Mouse (Mus musculus) thymus, postnatal 0 days (tissue): ENCODE results near the gene Madcam1. TPM values are rescaled to one million over a fixed set of nuclear protein-coding genes. Genes with fewer than 3 reads are reported as not detected.
"Not testable (repeated sequence)": the region's sequence is repeated elsewhere in the genome, so short reads cannot be mapped to it uniquely, and the experiment has no call there.

Experiments
- DNase-seq: peaks from one replicate; pipeline ENCODE4 v3.0.0-alpha.2; 2015; ENCODE audit warnings: low spot score
- polyA plus RNA-seq: library from polyadenylated mRNA; unstranded; fragments of >200 nt; fragmentation: Nextera tagmentation; extraction: Ambion mirVana; gene quantifications from 2 replicates; pipeline ENCODE4 v1.2.1, GENCODE M21; 2015

The Madcam1 gene
- polyA plus RNA-seq, 1 experiment from 2014 or later = 2.4 TPM

GRCm38 (mm10) chr10:79687513-79687912 lies 23.2 kb downstream of the Madcam1 start:
- DNase-seq = no peak

- DNase-seq = no peak
These were observed 24.4 kb downstream of the Madcam1 start, which contains the start of gene Gzmm for GRCm38 (mm10) chr10:79688720-79689119. Gene Gzmm (plus strand): TSS chr10:79689020.

DNA sequence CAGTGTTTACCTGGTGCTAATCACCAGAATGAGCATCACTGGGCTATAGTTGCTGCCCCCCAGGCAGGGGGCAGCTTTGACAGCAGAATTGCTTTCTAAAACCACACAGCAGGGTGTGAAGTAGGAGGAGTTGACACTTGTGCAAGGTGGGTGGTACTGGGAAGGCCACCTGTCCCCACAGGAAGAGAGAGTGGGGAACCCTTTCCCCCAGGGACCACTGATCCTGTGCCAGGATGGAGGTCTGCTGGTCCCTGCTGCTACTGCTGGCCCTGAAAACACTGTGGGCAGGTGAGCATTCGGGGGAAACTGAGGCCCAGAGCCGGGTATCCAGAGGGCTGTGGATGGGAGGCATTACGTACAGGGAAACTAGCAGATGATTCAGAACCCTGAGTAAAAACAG lies 24.8 kb downstream of the Madcam1 start:
- no peak for DNase-seq

DNA sequence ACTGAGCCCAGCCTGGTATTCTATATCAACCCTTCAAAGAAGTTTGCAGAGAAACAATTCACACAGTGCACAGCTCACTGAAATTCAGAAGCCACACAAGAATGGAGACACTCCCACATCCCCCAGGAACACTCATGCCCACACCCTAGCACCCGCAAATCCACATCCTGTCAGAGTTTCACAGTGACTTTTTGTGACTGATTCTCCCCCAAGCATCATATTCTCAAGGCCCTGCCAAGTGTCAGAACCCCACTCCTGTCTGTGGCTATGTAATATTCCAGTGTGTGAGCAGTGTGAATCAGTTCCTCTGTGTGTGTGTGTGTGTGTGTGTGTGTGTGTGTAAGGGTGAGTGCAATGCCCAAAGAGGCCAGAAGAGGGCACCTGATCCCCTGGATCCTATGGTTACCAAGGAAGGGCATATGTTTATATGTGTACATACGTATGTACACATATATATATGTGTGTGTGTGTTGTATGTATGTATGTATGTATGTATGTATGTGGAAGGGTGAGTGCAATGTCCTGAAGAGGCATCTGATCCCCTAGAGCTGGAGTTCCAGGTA lies 27.7 kb downstream of the Madcam1 start:
- DNase-seq = no peak

GRCm38 (mm10) chr10:79693580-79694378 lies 29.4 kb downstream of the Madcam1 start:
- DNase-seq = no peak

- no peak for DNase-seq
These were observed 30.0 kb downstream of the Madcam1 start for GRCm38 (mm10) chr10:79694379-79694655.

DNA sequence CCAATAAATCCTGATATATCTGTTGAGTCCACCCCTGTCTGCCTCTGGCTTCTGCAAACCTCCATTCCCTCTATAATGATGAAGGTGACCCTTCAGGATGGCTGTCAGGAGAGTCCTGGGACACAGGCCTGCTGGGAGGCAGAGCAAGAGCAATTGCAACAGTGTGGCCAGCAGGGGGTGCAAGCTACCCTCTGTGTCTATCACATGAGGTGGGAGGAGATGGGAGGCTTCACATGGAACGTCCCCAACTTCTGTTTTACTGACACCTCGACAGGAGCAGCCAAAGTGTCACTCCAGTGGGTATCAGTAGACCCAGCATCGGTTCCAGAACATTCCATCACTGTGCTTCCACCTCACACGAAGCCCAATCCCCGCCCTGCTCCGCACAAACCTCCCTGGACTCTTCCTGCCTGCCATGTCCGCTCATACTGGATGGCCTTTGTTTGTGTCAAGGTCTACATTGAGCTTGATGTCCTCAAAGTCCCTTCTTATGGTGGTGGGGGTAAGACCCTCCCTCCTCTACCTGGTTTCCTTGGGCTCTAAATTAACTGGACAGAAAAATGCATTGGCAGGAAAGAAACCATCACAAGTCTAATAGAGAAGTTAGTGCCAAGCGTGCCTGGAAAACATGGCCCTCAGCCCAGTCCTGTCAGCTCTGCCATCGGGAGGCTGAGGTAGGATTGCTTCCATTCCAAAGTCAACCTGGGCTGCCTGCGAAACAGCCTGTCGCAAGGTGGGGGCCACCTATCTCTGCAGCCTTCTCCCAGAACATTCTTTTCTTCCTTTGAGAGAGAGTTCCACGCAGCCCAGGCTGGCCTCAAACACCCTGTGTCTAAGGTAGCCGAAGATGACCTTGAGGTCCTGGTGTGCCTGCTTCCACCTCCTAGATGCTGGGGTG lies 31.1 kb downstream of the Madcam1 start:
- DNase-seq = peak; percentile 61

DNA sequence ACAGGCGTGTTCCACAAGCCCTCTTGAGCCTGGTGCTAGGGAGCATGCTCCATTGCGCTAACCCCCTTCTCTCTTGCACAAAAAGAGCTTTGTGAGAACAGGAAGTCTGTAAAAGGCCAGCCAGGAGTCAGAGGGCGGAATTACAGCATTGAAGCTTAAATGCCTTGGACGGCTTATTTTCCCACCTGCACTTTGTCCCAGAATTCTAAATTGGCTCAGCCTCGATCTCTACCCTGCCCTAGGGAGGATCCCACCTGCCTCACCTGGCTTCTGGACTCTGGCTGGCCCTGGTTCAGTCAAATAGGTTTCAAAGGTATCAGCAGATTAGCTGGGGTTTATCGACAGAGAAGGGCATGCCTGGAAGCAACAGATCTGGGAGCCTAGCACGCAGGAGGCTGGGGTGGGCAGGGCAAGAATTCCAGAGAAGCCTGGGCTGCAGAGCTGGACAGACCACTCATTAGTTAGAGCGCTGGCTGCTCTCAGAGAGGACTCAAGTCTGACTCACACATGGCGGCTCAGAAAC lies 31.8 kb downstream of the Madcam1 start:
- DNase-seq = no peak

- no peak for DNase-seq
These were observed 33.6 kb downstream of the Madcam1 start for GRCm38 (mm10) chr10:79697916-79698315.

DNA sequence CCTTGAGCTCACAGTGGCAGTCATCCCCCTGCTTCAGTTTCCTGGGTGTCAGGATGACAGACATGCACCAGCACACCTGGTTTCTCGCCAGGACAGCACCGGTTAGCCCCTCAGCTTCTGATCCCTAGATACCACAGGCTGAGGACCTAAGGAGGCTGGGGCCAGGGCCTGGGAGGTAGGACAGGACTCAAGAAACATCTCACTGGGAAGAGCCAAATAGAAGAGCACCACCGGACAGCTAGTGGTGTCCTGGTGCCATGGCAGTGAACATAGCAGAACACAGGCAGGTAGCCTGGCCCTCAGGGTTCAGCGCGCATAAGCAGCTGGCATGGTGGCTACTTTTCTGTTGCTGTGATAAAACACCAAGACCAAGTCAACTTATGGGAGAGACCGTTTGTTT lies 34.1 kb downstream of the Madcam1 start:
- DNase-seq = no peak

DNA sequence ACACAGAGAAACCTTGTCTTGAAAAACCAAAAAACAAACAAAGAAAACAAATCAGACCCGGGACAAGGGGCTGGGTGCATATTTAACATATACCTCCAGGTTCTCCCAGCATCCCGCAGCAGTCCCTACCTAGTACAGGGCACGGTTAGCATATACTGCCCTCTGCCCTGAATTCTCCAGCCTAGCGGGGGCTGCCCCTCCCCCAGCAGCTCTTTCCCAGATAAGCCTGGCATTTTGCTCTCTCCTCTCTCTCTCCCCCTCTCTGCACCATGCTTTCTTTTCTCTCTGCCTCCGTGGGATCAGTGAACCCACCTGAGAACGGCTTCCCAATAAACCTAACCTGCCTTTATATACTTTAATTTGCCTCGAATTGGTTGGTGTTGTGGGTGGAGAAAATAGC lies 36.3 kb downstream of the Madcam1 start:
- DNase-seq = no peak

DNA sequence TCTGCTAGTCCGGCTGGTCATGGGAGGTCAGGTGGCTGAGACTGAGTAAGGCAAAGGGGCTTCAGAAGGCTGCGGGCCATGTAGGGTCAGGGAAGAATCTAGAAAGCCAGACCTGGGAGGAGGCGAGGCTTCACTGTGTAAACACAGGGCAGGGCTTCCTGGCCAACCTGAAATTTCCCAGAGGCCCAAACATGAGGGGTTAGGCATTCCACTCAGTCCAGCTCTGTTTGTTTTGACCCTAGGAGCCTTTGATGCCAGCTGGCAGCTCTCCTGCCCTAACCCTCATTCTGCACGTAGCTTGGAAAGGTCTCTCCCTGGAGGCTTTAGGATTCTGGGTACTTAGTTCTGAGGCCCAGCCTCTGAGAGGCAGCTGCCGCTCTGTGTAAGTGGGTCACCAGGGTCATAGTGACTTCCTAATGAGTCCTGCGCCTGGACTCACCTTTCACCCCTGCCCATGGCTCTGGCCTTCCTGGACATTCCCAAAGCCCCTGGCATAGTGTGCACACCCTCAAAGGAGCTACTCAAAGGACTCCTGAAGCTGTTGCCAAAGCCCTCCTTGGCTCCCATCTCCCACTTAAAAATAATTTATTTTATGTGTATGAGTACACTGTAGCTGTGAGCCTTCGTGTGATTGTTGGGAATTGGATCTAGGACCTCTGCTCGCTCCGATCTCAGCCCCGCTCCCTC lies 37.2 kb downstream of the Madcam1 start:
- no peak for DNase-seq

DNA sequence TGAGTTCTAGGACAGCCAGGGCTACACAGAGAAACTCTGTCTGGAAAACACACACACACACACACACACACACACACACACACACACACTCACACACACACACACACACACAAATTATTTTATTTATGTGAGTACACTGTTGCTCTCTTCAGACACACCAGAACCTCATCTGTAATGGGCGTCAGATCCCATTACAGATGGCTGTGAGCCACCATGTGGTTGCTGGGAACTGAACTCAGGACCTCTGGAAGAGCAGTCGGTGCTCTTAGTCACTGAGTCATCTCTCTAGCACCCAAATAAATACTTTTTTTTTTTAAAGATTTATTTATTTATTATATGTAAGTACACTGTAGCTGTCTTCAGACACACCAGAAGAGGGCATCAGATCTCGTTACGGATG lies 38.6 kb downstream of the Madcam1 start:
- DNase-seq = not testable (repeated sequence)

DNA sequence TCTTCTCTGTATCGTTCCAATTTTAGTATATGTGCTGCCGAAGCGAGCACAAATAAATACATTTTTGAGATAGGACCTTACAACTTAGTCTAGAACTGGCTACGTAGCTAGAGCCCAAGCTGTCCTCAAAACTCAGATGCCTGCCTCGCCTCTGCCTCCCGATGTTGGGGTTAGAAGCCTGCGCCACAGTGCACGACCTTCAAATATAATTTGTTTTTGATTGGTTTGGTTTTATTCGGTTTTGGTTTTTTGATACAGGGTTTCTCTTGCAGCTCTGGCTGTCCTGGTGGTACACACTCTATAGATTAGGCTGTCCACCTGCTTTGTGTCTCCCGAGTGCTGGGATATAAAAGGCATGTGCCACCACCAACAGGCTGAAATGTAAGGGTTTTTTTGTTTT lies 39.2 kb downstream of the Madcam1 start:
- DNase-seq = no peak

GRCm38 (mm10) chr10:79704065-79704969 lies 40.0 kb downstream of the Madcam1 start, which contains the start of gene Bsg:
Gene Bsg (plus strand): TSS chr10:79704491.
- peak; percentile 100 for DNase-seq

GRCm38 (mm10) chr10:79704970-79705360 lies 40.6 kb downstream of the Madcam1 start:
- no peak for DNase-seq

- no peak for DNase-seq
These were observed 41.6 kb downstream of the Madcam1 start for GRCm38 (mm10) chr10:79705951-79706350.

DNA sequence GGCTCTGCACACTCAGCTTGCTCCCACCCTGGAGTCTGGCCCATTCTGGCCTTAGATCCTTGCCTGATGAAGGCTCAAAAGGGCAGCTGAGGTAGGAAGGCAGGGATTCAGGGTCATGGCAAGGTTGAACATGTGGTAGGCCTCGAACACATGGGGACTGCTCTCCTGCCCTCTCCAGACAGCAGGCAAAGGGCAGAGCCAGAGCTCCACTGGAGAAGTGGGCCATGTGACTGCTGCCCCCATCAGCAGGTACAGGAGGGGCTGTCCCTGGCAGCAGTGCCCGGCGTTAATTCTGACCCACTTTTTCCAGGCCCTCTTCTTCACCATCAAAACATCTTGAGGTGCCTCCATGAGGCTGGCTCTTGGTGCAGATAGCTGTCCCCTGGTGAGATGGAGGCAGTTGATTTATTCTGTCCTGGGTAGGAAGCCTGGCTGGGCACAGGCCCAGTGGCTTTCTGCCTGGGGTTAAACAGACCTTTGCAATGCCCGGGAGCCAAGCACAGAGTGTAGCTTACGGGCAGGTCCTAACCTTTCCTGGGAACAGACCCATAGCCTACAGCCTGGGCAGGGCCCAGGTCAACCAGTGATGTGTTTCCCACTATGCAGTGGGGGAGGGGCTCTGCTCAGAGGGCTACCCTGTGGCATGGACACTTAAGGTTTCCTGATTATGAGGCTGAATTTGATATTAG lies 42.2 kb downstream of the Madcam1 start:
- DNase-seq = no peak

- DNase-seq = no peak
These were observed 42.8 kb downstream of the Madcam1 start for GRCm38 (mm10) chr10:79707162-79707561.

- no peak for DNase-seq
These were observed 43.4 kb downstream of the Madcam1 start for GRCm38 (mm10) chr10:79707759-79708158.
